Mouse (Mus musculus): ENCODE data around the gene Nt5dc3. TPM values are rescaled to one million over a fixed set of nuclear protein-coding genes. Genes with fewer than 3 reads are reported as not detected.

The Nt5dc3 gene
- total RNA-seq, 2 experiments from 2014 or later, result 76.3 to 77.5 TPM

DNA sequence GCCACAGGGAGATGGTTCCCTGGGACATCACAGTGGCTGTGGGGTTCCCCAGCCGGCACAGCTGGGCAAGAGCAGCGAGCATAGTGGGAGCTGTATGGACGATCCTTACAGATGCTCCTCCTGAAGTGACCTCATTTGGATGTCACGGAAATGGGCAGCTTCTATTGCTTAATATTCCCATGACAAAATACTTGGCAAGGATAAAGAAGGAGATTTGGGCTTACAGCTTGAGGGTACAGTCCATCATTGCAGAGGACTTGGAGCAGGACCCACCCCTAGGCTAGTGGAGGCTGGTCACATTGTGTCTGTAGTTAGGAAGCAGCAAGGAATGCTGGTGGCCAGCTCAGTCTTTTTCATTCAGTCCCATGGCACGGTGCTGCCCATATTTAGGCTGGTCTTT is 31.8 kb downstream of the Nt5dc3 start:
- no peak for DNase-seq (ENCODE audit: low spot score in 2 of 2)

GRCm38 (mm10) chr10:86814292-86815131 is 35.7 kb downstream of the Nt5dc3 start:
- DNase-seq (ENCODE audit: low spot score in 2 of 2), result no peak

- no peak for DNase-seq (ENCODE audit: low spot score in 2 of 2)
These were observed 36.3 kb downstream of the Nt5dc3 start for GRCm38 (mm10) chr10:86815133-86815532.

DNA sequence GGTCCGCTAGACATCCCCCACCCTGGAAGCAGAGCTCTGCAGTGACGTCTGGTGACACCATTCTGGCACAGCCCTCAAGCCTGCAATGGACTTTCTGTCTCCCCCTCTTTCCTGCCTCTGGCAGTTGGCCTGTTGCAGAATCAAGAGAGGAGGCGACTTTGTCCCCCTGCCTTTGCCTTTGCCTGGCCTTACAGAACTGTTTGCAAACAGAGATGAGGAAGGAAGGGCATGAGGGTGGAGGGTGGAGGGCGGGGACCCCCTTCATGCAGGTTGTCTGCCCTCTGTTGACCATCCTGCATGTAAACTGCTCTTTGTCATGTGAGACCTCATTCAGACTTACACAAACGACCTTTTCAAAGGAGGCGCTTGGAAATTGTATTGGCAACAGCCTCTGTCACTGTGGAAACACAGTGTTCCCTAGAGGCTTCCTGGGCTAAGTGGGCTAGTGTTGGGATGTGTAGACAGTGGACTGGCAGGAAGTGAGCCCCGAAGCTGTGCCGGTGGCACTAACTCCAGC is 40.9 kb downstream of the Nt5dc3 start:
- peak in 1 of 2 experiments; percentile 30 for DNase-seq (ENCODE audit: low spot score in 2 of 2)

- no peak for DNase-seq (ENCODE audit: low spot score in 2 of 2)
These were observed 42.2 kb downstream of the Nt5dc3 start for GRCm38 (mm10) chr10:86821014-86821413.

DNA sequence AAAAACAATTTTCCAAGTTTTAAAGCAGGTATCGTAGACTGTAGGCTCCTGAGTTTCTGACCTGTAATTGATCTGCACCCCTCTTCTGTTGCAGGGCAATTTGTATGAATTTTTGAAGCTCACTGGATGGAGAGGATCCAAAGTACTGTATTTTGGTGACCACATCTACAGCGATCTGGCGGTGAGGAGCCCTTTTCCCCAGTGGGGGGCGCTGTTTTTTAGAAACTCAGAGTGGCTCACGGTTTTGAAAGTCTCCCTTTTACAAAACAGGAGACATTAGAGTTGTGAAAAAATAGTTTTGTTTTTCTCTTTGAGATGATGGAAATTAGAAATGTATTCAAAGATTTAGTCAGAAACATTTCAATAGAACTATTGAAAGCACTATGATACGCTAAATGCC is 45.3 kb downstream of the Nt5dc3 start:
- no peak for DNase-seq (ENCODE audit: low spot score in 2 of 2)

- DNase-seq (ENCODE audit: low spot score in 2 of 2), result no peak
These were observed 46.1 kb downstream of the Nt5dc3 start for GRCm38 (mm10) chr10:86824871-86825270.

GRCm38 (mm10) chr10:86825871-86826522 is 47.2 kb downstream of the Nt5dc3 start:
- DNase-seq (ENCODE audit: low spot score in 2 of 2), result no peak

DNA sequence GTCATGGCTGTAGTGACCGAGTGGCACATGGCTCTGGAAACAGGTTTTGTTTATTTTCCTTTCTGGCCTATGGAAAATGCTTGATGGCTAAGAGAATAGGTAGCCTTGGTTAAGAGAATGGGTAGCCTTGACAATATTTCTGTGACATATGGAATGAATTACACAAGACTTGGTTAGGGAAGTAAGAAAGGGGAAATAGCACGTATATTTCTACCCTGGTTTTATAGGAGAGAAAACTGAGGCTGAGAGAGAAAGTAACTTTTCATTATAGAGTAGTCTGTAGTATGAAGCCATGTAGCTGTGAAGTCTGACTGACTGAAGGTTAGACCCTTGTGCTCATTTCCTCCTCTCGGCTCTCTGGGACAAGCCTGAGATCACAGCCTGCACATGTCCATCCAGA is 48.1 kb downstream of the Nt5dc3 start:
- no peak for DNase-seq (ENCODE audit: low spot score in 2 of 2)

- no peak for DNase-seq (ENCODE audit: low spot score in 2 of 2)
These were observed 49.7 kb downstream of the Nt5dc3 start for GRCm38 (mm10) chr10:86828221-86829135.

- DNase-seq (ENCODE audit: low spot score in 2 of 2), result no peak
These were observed 50.7 kb downstream of the Nt5dc3 start for GRCm38 (mm10) chr10:86829515-86829914.

DNA sequence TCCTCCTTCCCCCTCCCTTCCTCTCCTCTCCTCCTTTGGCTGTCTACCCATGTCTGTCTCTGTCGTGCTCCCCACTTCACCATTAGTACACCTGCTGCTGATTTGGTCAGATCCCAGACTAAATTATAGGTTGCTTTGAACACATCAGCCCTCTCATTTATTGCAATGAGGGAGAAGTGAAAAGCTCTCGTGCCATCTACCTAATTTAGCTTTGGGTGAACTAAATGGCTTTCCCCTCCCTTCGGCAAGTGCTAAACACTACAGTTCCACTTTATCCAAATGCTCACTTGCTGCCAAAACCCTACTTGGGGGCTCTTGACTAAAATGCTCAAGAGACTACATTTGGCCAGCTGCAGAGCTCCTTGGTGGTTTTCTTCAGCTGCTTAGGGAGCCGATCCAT is 58.0 kb downstream of the Nt5dc3 start:
- DNase-seq (ENCODE audit: low spot score in 2 of 2), result no peak

DNA sequence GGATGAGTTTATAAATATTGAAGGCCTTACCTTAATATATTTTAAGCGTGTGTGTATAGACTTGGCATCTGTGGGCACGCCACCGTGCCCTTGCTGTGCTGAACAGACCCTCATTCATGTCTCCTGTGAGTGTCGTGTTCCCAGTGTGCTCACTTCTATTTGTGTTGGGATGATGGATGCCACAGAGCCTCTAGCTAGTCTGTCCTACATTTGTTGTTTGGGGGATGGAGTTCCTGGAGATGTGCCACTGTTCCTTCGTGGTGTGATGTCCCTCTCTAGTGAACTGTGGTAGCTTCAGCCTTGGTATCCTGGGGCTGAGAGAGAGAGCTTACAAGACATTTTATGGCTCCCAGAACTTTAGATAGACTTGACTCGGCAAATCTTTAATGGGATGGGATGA is 60.0 kb downstream of the Nt5dc3 start:
- no peak for DNase-seq (ENCODE audit: low spot score in 2 of 2)

DNA sequence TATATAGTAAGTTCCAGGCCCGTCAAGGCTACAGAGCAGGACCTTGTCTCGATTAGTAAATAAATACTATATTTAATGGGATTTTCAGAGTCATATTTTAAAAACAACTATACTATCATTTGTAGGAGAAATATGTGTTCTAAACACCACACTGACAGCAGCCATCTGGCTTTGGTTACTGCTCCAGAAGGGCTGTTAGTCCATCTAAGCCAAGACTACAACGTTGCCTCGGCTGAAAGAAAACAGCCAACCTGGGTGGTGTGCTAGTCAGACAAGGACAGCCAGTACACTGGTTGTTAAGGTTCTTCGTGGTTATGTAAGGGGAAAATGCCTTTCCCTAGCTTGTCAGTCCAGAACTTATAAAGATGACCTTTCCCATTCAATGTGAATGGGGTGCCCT is 63.9 kb downstream of the Nt5dc3 start:
- no peak for DNase-seq (ENCODE audit: low spot score in 2 of 2)

DNA sequence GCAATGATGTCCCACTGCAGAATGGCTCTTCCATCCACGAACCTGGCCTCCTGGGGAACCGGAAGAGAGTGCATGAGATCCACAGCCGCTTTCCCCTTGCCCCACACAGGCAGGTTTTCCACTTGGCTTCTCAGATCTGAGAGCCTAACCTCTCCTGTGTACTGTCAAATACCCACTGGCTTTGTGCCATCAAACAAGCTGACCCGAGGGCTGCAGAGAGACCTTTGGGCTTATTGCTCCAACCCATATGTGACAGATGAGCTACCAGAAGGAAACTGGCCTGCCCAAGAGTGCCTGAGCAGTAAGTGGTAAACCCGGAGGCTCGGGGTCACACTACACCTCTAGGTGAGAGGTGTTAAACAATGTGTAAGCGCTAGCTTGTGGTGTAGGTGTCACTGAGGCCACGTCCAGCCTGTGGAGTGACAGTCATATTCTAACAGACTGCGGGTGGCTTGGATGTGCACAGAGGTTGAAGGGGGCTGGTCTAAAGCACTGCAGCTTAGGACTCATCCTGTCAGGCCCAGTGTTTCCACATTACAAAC is 68.2 kb downstream of the Nt5dc3 start:
- DNase-seq (ENCODE audit: low spot score in 2 of 2), result no peak

GRCm38 (mm10) chr10:86849087-86849486 is 70.3 kb downstream of the Nt5dc3 start:
- no peak for DNase-seq (ENCODE audit: low spot score in 2 of 2)

GRCm38 (mm10) chr10:86849508-86849907 is 70.7 kb downstream of the Nt5dc3 start:
- DNase-seq (ENCODE audit: low spot score in 2 of 2), result no peak

- DNase-seq (ENCODE audit: low spot score in 2 of 2), result no peak
These were observed 73.4 kb downstream of the Nt5dc3 start for GRCm38 (mm10) chr10:86852160-86852559.

DNA sequence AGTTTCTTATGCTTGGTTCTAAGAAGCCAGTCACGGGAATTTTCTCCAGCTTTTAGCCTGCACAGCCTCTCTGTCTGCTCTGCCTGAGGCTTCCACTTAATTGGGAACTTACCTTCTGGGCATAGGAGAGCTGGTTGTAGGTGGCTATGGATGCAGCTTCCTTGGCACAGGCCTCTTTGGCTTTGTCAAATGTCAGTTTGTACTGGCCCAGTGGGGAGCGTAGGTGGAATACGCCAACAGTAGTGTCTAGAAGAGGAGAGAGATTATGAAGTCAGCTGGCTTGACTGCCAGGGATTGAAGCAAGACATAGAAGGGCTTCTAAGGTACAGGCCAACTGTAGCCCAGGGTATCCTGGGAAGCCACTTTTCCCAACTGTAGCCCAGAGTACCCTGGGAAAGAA is 74.6 kb downstream of the Nt5dc3 start:
- peak in 1 of 2 experiments; percentile 28 for DNase-seq (ENCODE audit: low spot score in 2 of 2)

DNA sequence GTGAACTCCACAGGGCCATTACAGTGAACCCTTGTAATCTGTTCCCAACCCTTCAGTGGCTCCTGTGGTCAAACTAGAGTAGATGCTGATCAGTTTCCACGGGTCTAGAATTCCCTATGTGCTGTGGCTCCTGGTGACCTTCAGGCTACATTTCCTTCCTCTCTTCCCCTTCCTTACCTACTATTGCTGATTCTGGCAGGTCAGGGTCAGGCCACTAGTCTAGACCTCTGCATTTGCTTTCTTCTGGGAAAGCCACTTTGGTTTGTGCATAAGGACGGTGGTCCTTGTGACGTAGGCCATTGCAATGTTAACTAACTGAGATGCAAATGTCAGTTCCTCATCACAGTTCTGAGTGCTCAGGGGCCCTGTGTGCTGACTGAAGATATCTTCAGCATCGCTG is 81.6 kb downstream of the Nt5dc3 start:
- no peak for DNase-seq (ENCODE audit: low spot score in 2 of 2)

DNA sequence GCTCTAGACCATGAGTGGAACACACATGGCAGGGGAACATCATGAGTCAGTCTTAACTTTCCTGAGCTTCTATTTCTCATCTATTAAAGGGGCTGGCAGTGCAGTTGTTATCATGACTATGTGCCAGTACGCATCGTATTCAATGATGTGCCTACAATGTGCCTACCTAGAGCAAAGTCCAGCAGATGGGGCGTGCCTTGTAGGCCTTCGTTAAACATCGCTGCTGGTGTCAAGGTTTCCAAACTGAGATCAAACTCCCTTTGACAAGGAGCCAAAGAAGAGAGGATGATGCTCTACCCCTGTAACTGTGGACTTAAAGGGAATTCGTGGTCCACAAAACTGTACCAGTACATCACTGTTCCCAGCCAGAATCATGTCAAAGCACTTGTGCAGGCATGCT is 83.7 kb downstream of the Nt5dc3 start:
- no peak for DNase-seq (ENCODE audit: low spot score in 2 of 2)

All from left cerebral cortex, adult 18-20 months (tissue).